Mouse (Mus musculus) hindbrain, embryonic 15.5 days (tissue): ENCODE data around the gene Ackr3. TPM values are rescaled to one million over a fixed set of nuclear protein-coding genes. Genes with fewer than 3 reads are reported as not detected.

Experiments used
- ATAC-seq: fragments of 200-750 bp; cut with Nextera tagmentation; 2 replicates; pipeline ENCODE4 v1.8.0; 2017; ENCODE audit warnings: low read depth, moderate number of reproducible peaks, moderate TSS enrichment; ENCODE audit not compliant: low FRiP score
- H3K27ac ChIP-seq: fragments of 300-500 bp; sonication (generic); replicated peaks from 2 replicates; pipeline ENCODE4 v1.5.1; 2015; ENCODE audit warnings: mild to moderate bottlenecking, inconsistent platforms
- H3K27me3 ChIP-seq: fragments of 300-500 bp; sonication (generic); 2 replicates; pipeline ENCODE4 v1.6.1; 2015; ENCODE audit warnings: control low read depth, inconsistent platforms
- H3K36me3 ChIP-seq: fragments of 300-500 bp; sonication (generic); 2 replicates; pipeline ENCODE4 v1.6.1; 2015; ENCODE audit warnings: control low read depth, inconsistent platforms
- H3K4me1 ChIP-seq: fragments of 300-500 bp; sonication (generic); replicated peaks from 2 replicates; pipeline ENCODE4 v1.6.1; 2015; ENCODE audit warnings: control low read depth, inconsistent platforms
- H3K4me2 ChIP-seq: fragments of 300-500 bp; sonication (generic); 2 replicates; pipeline ENCODE4 v1.6.1; 2015; ENCODE audit warnings: moderate library complexity, mild to moderate bottlenecking, inconsistent platforms
- H3K4me3 ChIP-seq: fragments of 300-500 bp; sonication (generic); 2 replicates; pipeline ENCODE4 v1.5.1; 2015; ENCODE audit warnings: mild to moderate bottlenecking, inconsistent platforms
- H3K9ac ChIP-seq: fragments of 300-500 bp; sonication (generic); 2 replicates; pipeline ENCODE4 v1.6.1; 2015; ENCODE audit warnings: inconsistent platforms
- H3K9me3 ChIP-seq: fragments of 300-500 bp; sonication (generic); 2 replicates; pipeline ENCODE4 v1.6.1; 2016; ENCODE audit warnings: control low read depth, inconsistent platforms
- WGBS: fragments of 180-500 bp; shearing (Covaris S2); methylation state at CpG from one replicate; pipeline ENCODE4 v1.1.7; 2015; 5-methylcytosine and 5-hydroxymethylcytosine counted together
- polyA plus RNA-seq: library from polyadenylated mRNA; unstranded; fragments of >200 nt; fragmentation: Nextera tagmentation; extraction: Ambion mirVana; gene quantifications from 2 replicates; pipeline ENCODE4 v1.2.1, GENCODE M21; 2015

The Ackr3 gene
- polyA plus RNA-seq, 1 experiment from 2014 or later = 10.4 TPM

GRCm38 (mm10) chr1:90180966-90181699 lies 22.6 kb upstream of the Ackr3 start:
- 80% methylated on average over 12 of the region's 12 CpGs for WGBS
- Histone ChIP-seq H3K4me1 (no peaks in the 10 kb centered on the region), H3K36me3 (no peaks in the 10 kb centered on the region), H3K27ac (no peak overlapping the region), H3K9me3 (no peaks in the 10 kb centered on the region), H3K9ac (no peak overlapping the region), H3K4me2 (no peak overlapping the region), H3K27me3 (0 out of 2 replicates have a peak, but pooled peaks cover 3% of the 10 kb centered on the region), H3K4me3 (no peak overlapping the region)
- ATAC-seq = no peak

GRCm38 (mm10) chr1:90182521-90182920 lies 21.3 kb upstream of the Ackr3 start:
- Histone ChIP-seq H3K27me3 (no peaks in the 10 kb centered on the region), H3K4me1 (no peaks in the 10 kb centered on the region), H3K9ac (no peak overlapping the region), H3K4me3 (no peak overlapping the region), H3K9me3 (no peaks in the 10 kb centered on the region), H3K4me2 (no peak overlapping the region), H3K27ac (no peak overlapping the region), H3K36me3 (no peaks in the 10 kb centered on the region)
- 67% methylated on average over 5 of the region's 5 CpGs for WGBS
- ATAC-seq = no peak

GRCm38 (mm10) chr1:90183602-90184001 lies 20.2 kb upstream of the Ackr3 start:
- 76% methylated on average over 6 of the region's 6 CpGs for WGBS
- no peak overlapping the region for H3K9ac ChIP-seq
- no peaks in the 10 kb centered on the region for H3K27me3 ChIP-seq
- H3K4me3 ChIP-seq = no peak overlapping the region
- no peak overlapping the region for H3K4me2 ChIP-seq
- ATAC-seq = no peak
- H3K9me3 ChIP-seq = no peaks in the 10 kb centered on the region
- no peaks in the 10 kb centered on the region for H3K36me3 ChIP-seq
- no peaks in the 10 kb centered on the region for H3K4me1 ChIP-seq
- H3K27ac ChIP-seq = no peak overlapping the region

GRCm38 (mm10) chr1:90186173-90186572 lies 17.6 kb upstream of the Ackr3 start:
- ATAC-seq = no peak
- Histone ChIP-seq H3K9ac (no peak overlapping the region), H3K9me3 (no peaks in the 10 kb centered on the region), H3K4me1 (no peaks in the 10 kb centered on the region), H3K4me3 (no peak overlapping the region), H3K36me3 (no peaks in the 10 kb centered on the region), H3K27me3 (no peaks in the 10 kb centered on the region), H3K4me2 (no peak overlapping the region), H3K27ac (no peak overlapping the region)
- 87% methylated on average over 4 of the region's 4 CpGs for WGBS

GRCm38 (mm10) chr1:90186874-90187273 lies 16.9 kb upstream of the Ackr3 start:
- WGBS = 94% methylated on average over 5 of the region's 5 CpGs
- H3K9ac ChIP-seq = no peak overlapping the region
- no peak overlapping the region for H3K27ac ChIP-seq
- no peak overlapping the region for H3K4me3 ChIP-seq
- H3K4me2 ChIP-seq = no peak overlapping the region
- H3K36me3 ChIP-seq = no peaks in the 10 kb centered on the region
- no peaks in the 10 kb centered on the region for H3K9me3 ChIP-seq
- ATAC-seq = no peak
- H3K4me1 ChIP-seq = no peaks in the 10 kb centered on the region
- H3K27me3 ChIP-seq = no peaks in the 10 kb centered on the region

- Histone ChIP-seq H3K27me3 (no peaks in the 10 kb centered on the region), H3K4me2 (no peak overlapping the region), H3K9me3 (no peaks in the 10 kb centered on the region), H3K36me3 (no peaks in the 10 kb centered on the region), H3K4me3 (no peak overlapping the region), H3K27ac (no peak overlapping the region), H3K4me1 (no peaks in the 10 kb centered on the region), H3K9ac (no peak overlapping the region)
- 32% methylated on average over 6 of the region's 6 CpGs for WGBS
- ATAC-seq = no peak
These were observed 14.7 kb upstream of the Ackr3 start for GRCm38 (mm10) chr1:90189046-90189445.

- H3K36me3 ChIP-seq = no peaks in the 10 kb centered on the region
These were observed 2.5 kb upstream of the Ackr3 start for GRCm38 (mm10) chr1:90201246-90201645.

GRCm38 (mm10) chr1:90201655-90202054 lies 2.1 kb upstream of the Ackr3 start:
- H3K27me3 ChIP-seq = peaks cover 8% of the 10 kb centered on the region
- no peaks in the 10 kb centered on the region for H3K9me3 ChIP-seq
- no peak overlapping the region for H3K9ac ChIP-seq
- 0 out of 2 replicates have a peak overlapping the region, but pooled peaks have one; percentile 20 for H3K4me2 ChIP-seq
- ATAC-seq = no peak
- no peak overlapping the region for H3K4me3 ChIP-seq
- no peak overlapping the region for H3K27ac ChIP-seq
- 54% methylated on average over 2 of the region's 2 CpGs for WGBS
- no peaks in the 10 kb centered on the region for H3K36me3 ChIP-seq
- peaks cover 44% of the 10 kb centered on the region for H3K4me1 ChIP-seq

More at GRCm38 (mm10) chr1:90201246-90201645, 2.5 kb upstream of the Ackr3 start:
- ATAC-seq = no peak
- Histone ChIP-seq H3K4me2 (no peak overlapping the region), H3K27me3 (peaks cover 8% of the 10 kb centered on the region), H3K27ac (no peak overlapping the region), H3K9me3 (no peaks in the 10 kb centered on the region), H3K4me3 (no peak overlapping the region), H3K4me1 (peaks cover 40% of the 10 kb centered on the region), H3K9ac (no peak overlapping the region)
- WGBS = 88% methylated on average over 5 of the region's 5 CpGs

- Histone ChIP-seq H3K9ac (no peak overlapping the region), H3K4me3 (no peak overlapping the region), H3K9me3 (no peaks in the 10 kb centered on the region), H3K36me3 (no peaks in the 10 kb centered on the region), H3K4me2 (peak overlapping the region; percentile 20; the same call in 1 of the 2 replicates), H3K27ac (no peak overlapping the region), H3K27me3 (peaks cover 8% of the 10 kb centered on the region), H3K4me1 (peaks cover 51% of the 10 kb centered on the region)
- 8% methylated on average over 23 of the region's 23 CpGs for WGBS
- ATAC-seq = peak; percentile 41; the same call in 1 of the 2 replicates
These were observed 1.4 kb upstream of the Ackr3 start for GRCm38 (mm10) chr1:90202207-90202978.

GRCm38 (mm10) chr1:90203341-90203740 lies 439 bp upstream of the Ackr3 start:
- Histone ChIP-seq H3K36me3 (no peaks in the 10 kb centered on the region), H3K27me3 (peaks cover 8% of the 10 kb centered on the region), H3K4me1 (peaks cover 60% of the 10 kb centered on the region), H3K27ac (no peak overlapping the region), H3K4me3 (peak overlapping the region; percentile 46), H3K9me3 (no peaks in the 10 kb centered on the region), H3K4me2 (peak overlapping the region; percentile 60), H3K9ac (no peak overlapping the region)
- ATAC-seq = no peak
- 8% methylated on average over 11 of the region's 11 CpGs for WGBS

GRCm38 (mm10) chr1:90204821-90205220 lies 1.0 kb downstream of the Ackr3 start:
- Histone ChIP-seq H3K27me3 (peaks cover 8% of the 10 kb centered on the region), H3K4me1 (peaks cover 66% of the 10 kb centered on the region)
- ATAC-seq = no peak

GRCm38 (mm10) chr1:90205223-90205622 lies 1.4 kb downstream of the Ackr3 start:
- WGBS = 5% methylated on average over 6 of the region's 6 CpGs
- no peaks in the 10 kb centered on the region for H3K9me3 ChIP-seq
- H3K4me3 ChIP-seq = peak overlapping the region; percentile 46
- peak; percentile 75 for ATAC-seq
- H3K4me1 ChIP-seq = peaks cover 66% of the 10 kb centered on the region
- peak overlapping the region; percentile 60 for H3K4me2 ChIP-seq
- peak overlapping the region; percentile 56 for H3K9ac ChIP-seq
- H3K36me3 ChIP-seq = no peaks in the 10 kb centered on the region
- peak overlapping the region; percentile 74 for H3K27ac ChIP-seq
- H3K27me3 ChIP-seq = peaks cover 8% of the 10 kb centered on the region

More at GRCm38 (mm10) chr1:90204821-90205220, 1.0 kb downstream of the Ackr3 start:
- Histone ChIP-seq H3K9me3 (no peaks in the 10 kb centered on the region), H3K4me3 (peak overlapping the region; percentile 46), H3K4me2 (peak overlapping the region; percentile 60), H3K27ac (peak overlapping the region; percentile 74), H3K36me3 (no peaks in the 10 kb centered on the region), H3K9ac (peak overlapping the region; percentile 56)
- 7% methylated on average over 1 of the region's 1 CpGs for WGBS
